Mouse (Mus musculus) MEL (cell line): Measurements from ENCODE around the gene Qprt. TPM values are rescaled to one million over a fixed set of nuclear protein-coding genes. Genes with fewer than 3 reads are reported as not detected.
"Not testable (repeated sequence)": the region's sequence is repeated elsewhere in the genome, so short reads cannot be mapped to it uniquely, and the experiment has no call there.

ENCODE experiments used
- DNase-seq: peaks from one replicate; pipeline ENCODE4 v3.0.0; 2011; ENCODE audit warnings: low read depth, low spot score
- H3K27ac ChIP-seq: 2 replicates; pipeline ENCODE4 v1.5.1; 2012; ENCODE audit warnings: low read depth, mild to moderate bottlenecking, control low read depth, low read length, moderate library complexity; ENCODE audit not compliant: control insufficient read depth
- H3K27me3 ChIP-seq, 2 experiments: fragments of 150-350 bp in 1 of 2; sonication (generic) in 1 of 2; 2 replicates each; pipeline ENCODE4 v1.6.1; 2012; ENCODE audit warnings: low read length in 2 of 2, mild to moderate bottlenecking in 2 of 2, improper control_type of control experiment in 1 of 2, moderate library complexity in 1 of 2; ENCODE audit not compliant: insufficient read depth in 2 of 2, control insufficient read depth in 1 of 2
- H3K36me3 ChIP-seq, 2 experiments: 2 replicates each; pipeline ENCODE4 v1.6.1; 2012 to 2014; ENCODE audit warnings: low read length in 2 of 2, improper control_type of control experiment in 1 of 2, inconsistent platforms in 1 of 2, mild to moderate bottlenecking in 1 of 2; ENCODE audit not compliant: insufficient read depth in 2 of 2, control insufficient read depth in 1 of 2
- H3K4me1 ChIP-seq, 2 experiments: fragments of 150-350 bp in 1 of 2; sonication (generic) in 1 of 2; 2 replicates each; pipeline ENCODE4 v1.6.1; 2012; ENCODE audit warnings: low read length in 2 of 2, improper control_type of control experiment in 1 of 2, mild to moderate bottlenecking in 1 of 2; ENCODE audit not compliant: insufficient read depth in 2 of 2, control insufficient read depth in 1 of 2
- H3K4me3 ChIP-seq, 2 experiments: fragments of 150-350 bp in 1 of 2; sonication (generic) in 1 of 2; 2 replicates each; pipeline ENCODE4 v1.5.1; 2012; ENCODE audit warnings: low read depth in 2 of 2, low read length in 2 of 2, mild to moderate bottlenecking in 2 of 2, moderate library complexity in 2 of 2, control low read depth in 1 of 2, improper control_type of control experiment in 1 of 2; ENCODE audit not compliant: control insufficient read depth in 1 of 2, insufficient read depth in 1 of 2
- H3K79me2 ChIP-seq: 2 replicates; pipeline ENCODE4 v1.6.1; 2012; ENCODE audit warnings: mild to moderate bottlenecking, low read length, moderate library complexity; ENCODE audit not compliant: control insufficient read depth, poor library complexity, insufficient read depth
- H3K9ac ChIP-seq: 2 replicates; pipeline ENCODE4 v1.6.1; 2012; ENCODE audit warnings: low read depth, mild to moderate bottlenecking, control low read depth, low read length, moderate library complexity; ENCODE audit not compliant: control insufficient read depth, poor library complexity, severe bottlenecking
- H3K9me3 ChIP-seq: fragments of 150-350 bp; sonication (generic); replicated peaks from 2 replicates; pipeline ENCODE4 v1.6.1; 2012; ENCODE audit warnings: mild to moderate bottlenecking, low read length, improper control_type of control experiment, moderate library complexity; ENCODE audit not compliant: insufficient read depth
- ELF1 ChIP-seq: IDR thresholded peaks from 2 replicates; pipeline ENCODE4 v1.6.1; 2014; ENCODE audit warnings: low read depth, mild to moderate bottlenecking, inconsistent platforms, low read length, improper control_type of control experiment, moderate library complexity
- GATA1 ChIP-seq: IDR thresholded peaks from 2 replicates; pipeline ENCODE4 v1.6.1; 2011; ENCODE audit warnings: low read depth, low read length, improper control_type of control experiment
- POLR2A ChIP-seq, 2 experiments: IDR thresholded peaks; 2 replicates each; pipeline ENCODE4 v1.6.1; 2011 to 2012; ENCODE audit warnings: low read length in 2 of 2, mild to moderate bottlenecking in 2 of 2, control low read depth in 1 of 2, improper control_type of control experiment in 1 of 2, low read depth in 1 of 2, moderate library complexity in 1 of 2; ENCODE audit not compliant: control insufficient read depth in 1 of 2, insufficient read depth in 1 of 2, poor library complexity in 1 of 2
- TAL1 ChIP-seq: IDR thresholded peaks from 2 replicates; pipeline ENCODE4 v1.6.1; 2012; ENCODE audit warnings: mild to moderate bottlenecking, inconsistent platforms, low read length, moderate library complexity, mixed read lengths
- TBP ChIP-seq: IDR thresholded peaks from 2 replicates; pipeline ENCODE4 v1.8.0; 2011; ENCODE audit warnings: low read depth, low read length, improper control_type of control experiment
- polyA plus RNA-seq, 2 experiments: library from polyadenylated mRNA; stranded (reverse) in 1 of 2; unstranded in 1 of 2; fragments of >175 nt in 1 of 2; fragments of >200 nt in 1 of 2; gene quantifications; 2 replicates each; pipeline versions ENCODE4 v1.2.1 to v1.2.4; 2012; ENCODE audit warnings: low replicate concordance in 2 of 2, low read depth in 1 of 2; ENCODE audit not compliant: insufficient read length in 2 of 2, insufficient read depth in 1 of 2, missing spikeins in 1 of 2
- total RNA-seq: library from RNA; depleted of rRNA; stranded (reverse); fragments of 300-350 nt; gene quantifications from 2 replicates; pipeline ENCODE4 v1.2.3, GENCODE M21; 2012

Qprt gene
- total and polyA plus RNA-seq, 3 experiments = 2.7 to 3.7 TPM; not detected in 1

GRCm38 (mm10) chr7:127087278-127088010 lies 34.6 kb downstream of the Qprt start, which contains the start of gene Zg16:
Gene Zg16, minus strand, starts transcription at chr7:127087328.
- Histone ChIP-seq H3K79me2 (peaks cover 49% of the 10 kb centered on the region), H3K9ac (peak within 1 kb of the TSS; percentile 73), H3K4me3 (peak within 1 kb of the TSS; percentile 54 to 63), H3K36me3 (peaks cover 0 to 31% of the 10 kb centered on the region in 2 experiments; a peak in 3 of 4 replicates), H3K4me1 (peaks cover 13 to 27% of the 10 kb centered on the region in 2 experiments), H3K27ac (peak within 1 kb of the TSS; percentile 98)
- TF ChIP-seq POLR2A (IDR thresholded peaks at IDR 0.05; ENCODE audit: control insufficient read depth in 1 of 2, insufficient read depth in 1 of 2, low read depth in 1 of 2, low read length in 2 of 2, poor library complexity in 1 of 2) = peak in 1 of 2 experiments; percentile 69; a peak in 2 of 4 replicates
- peak; percentile 55; the same call in 1 of the 2 replicates for TF ChIP-seq TBP
- TF ChIP-seq GATA1 = peak; percentile 64
- peak; percentile 64 for TF ChIP-seq TAL1
- not testable (repeated sequence) for H3K27me3 ChIP-seq, H3K9me3 ChIP-seq
- peak; percentile 86 for DNase-seq

GRCm38 (mm10) chr7:127085751-127086150 lies 36.3 kb downstream of the Qprt start:
- peaks cover 35% of the 10 kb centered on the region for H3K79me2 ChIP-seq
- H3K27me3 ChIP-seq = not testable (repeated sequence)
- peaks cover 0 to 34% of the 10 kb centered on the region in 2 experiments; a peak in 3 of 4 replicates for H3K36me3 ChIP-seq
- TF ChIP-seq TAL1 (peak; percentile 75), POLR2A (IDR thresholded peaks at IDR 0.05; ENCODE audit: control insufficient read depth in 1 of 2, insufficient read depth in 1 of 2, low read depth in 1 of 2, low read length in 2 of 2, poor library complexity in 1 of 2) (peak in 1 of 2 experiments; percentile 50; a peak in 1 of 4 replicates), GATA1 (peak; percentile 58), TBP (peak; percentile 46; the same call in 1 of the 2 replicates)
- TF ChIP-seq, all 39 proteins: peak for 4; not testable (repeated sequence) for 35
- peak; percentile 79 for DNase-seq
- Histone ChIP-seq H3K9ac (peak overlapping the region; percentile 73), H3K4me3 (peak overlapping the region; percentile 51 to 63), H3K4me1 (peaks cover 16 to 29% of the 10 kb centered on the region in 2 experiments), H3K27ac (peak overlapping the region; percentile 98)
- H3K9me3 ChIP-seq = not testable (repeated sequence)

DNA sequence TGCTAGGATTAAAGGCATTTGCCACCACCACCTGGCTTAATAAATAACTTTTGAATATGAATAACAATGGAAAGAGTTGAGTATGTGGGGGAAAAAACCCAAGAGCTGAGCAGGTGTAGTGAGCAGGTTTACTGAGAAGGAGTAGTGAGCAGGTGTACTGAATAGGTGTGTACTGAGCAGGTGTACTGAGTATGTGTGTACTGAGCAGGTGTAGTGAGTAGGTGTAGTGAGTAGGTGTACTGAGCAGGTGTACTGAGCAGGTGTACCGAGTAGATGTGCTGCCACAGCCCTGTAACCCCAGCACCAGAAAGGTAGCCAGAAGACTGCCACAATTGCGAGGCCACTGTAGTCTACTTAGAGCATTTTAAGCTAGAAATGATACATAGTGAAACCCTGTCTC lies 37.2 kb downstream of the Qprt start:
- Histone ChIP-seq H3K79me2 (peaks cover 29% of the 10 kb centered on the region), H3K9me3 (no peaks in the 10 kb centered on the region), H3K9ac (peak overlapping the region; percentile 66), H3K4me3 (peak overlapping the region; percentile 42 to 47), H3K27ac (peak overlapping the region; percentile 98), H3K27me3 (no peaks in the 10 kb centered on the region), H3K4me1 (peaks cover 16 to 33% of the 10 kb centered on the region in 2 experiments), H3K36me3 (peaks cover 0 to 33% of the 10 kb centered on the region in 2 experiments; a peak in 3 of 4 replicates)
- peak; percentile 10 to 44; a peak in 2 of 4 replicates for TF ChIP-seq POLR2A (IDR thresholded peaks at IDR 0.05; ENCODE audit: control insufficient read depth in 1 of 2, insufficient read depth in 1 of 2, low read depth in 1 of 2, low read length in 2 of 2, poor library complexity in 1 of 2)
- no peak for TF ChIP-seq ELF1
- peak; percentile 44 for DNase-seq
